Mouse (Mus musculus) kidney, adult 2 months (tissue): ENCODE data around the gene Gm37240. TPM values are rescaled to one million over a fixed set of nuclear protein-coding genes. Genes with fewer than 3 reads are reported as not detected.
"Not testable (repeated sequence)": the region's sequence is repeated elsewhere in the genome, so short reads cannot be mapped to it uniquely, and the experiment has no call there.

Experiments
- DNase-seq: peaks from one replicate; pipeline ENCODE4 v3.0.0; 2021
- H3K27ac ChIP-seq: fragments of 200-500 bp; 2 replicates; pipeline ENCODE4 v1.5.1; 2012; ENCODE audit warnings: low read depth, low read length, control low read depth, inconsistent platforms; ENCODE audit not compliant: insufficient read depth
- H3K27me3 ChIP-seq: fragments of 200-500 bp; replicated peaks from 2 replicates; pipeline ENCODE4 v1.6.1; 2012; ENCODE audit warnings: mild to moderate bottlenecking, moderate library complexity, low read length, inconsistent platforms; ENCODE audit not compliant: control insufficient read depth, insufficient read depth
- H3K36me3 ChIP-seq: fragments of 200-500 bp; 2 replicates; pipeline ENCODE4 v1.6.1; 2012; ENCODE audit warnings: mild to moderate bottlenecking, moderate library complexity, low read length, inconsistent platforms; ENCODE audit not compliant: control insufficient read depth, insufficient read depth
- H3K4me1 ChIP-seq: fragments of 200-500 bp; 2 replicates; pipeline ENCODE4 v1.6.1; 2011; ENCODE audit warnings: low read length; ENCODE audit not compliant: control insufficient read depth, insufficient read depth
- H3K4me3 ChIP-seq: fragments of 200-500 bp; 2 replicates; pipeline ENCODE4 v1.5.1; 2011; ENCODE audit warnings: mild to moderate bottlenecking, low read depth, low read length, control low read depth; ENCODE audit not compliant: insufficient read depth
- CTCF ChIP-seq: fragments of 200-500 bp; conservative IDR thresholded peaks from 2 replicates; pipeline ENCODE4 v1.5.1; 2011; ENCODE audit warnings: low read depth, mild to moderate bottlenecking, control low read depth, low read length, moderate library complexity, mixed read lengths; ENCODE audit not compliant: insufficient read depth, insufficient read length
- POLR2A ChIP-seq: fragments of 200-500 bp; IDR thresholded peaks from one replicate; pipeline ENCODE4 v1.6.1; 2011; ENCODE audit warnings: low read depth, low read length, control low read depth
- WGBS: fragments of 180-500 bp; shearing (Covaris S2); methylation state at CpG from one replicate; pipeline ENCODE4 v1.1.7; 2018; 5-methylcytosine and 5-hydroxymethylcytosine counted together
- polyA plus RNA-seq: library from polyadenylated mRNA; depleted of rRNA; stranded (reverse); fragments of >200 nt; gene quantifications from 2 replicates; pipeline ENCODE4 v1.2.3, GENCODE M21; 2012

Gene Gm37240
- polyA plus RNA-seq, 1 experiment, result 5.5 TPM

GRCm38 (mm10) chr3:84558301-84558700 lies 1329.0 kb downstream of the Gm37240 start:
- WGBS, result 97% methylated on average over 3 of the region's 3 CpGs
- Histone ChIP-seq H3K4me1 (0 out of 2 replicates have a peak, but pooled peaks cover 2% of the 10 kb centered on the region), H3K36me3 (no peaks in the 10 kb centered on the region), H3K27me3 (no peaks in the 10 kb centered on the region), H3K4me3 (no peak overlapping the region), H3K27ac (no peak overlapping the region)
- TF ChIP-seq CTCF, result no peak
- no peak for TF ChIP-seq POLR2A
- DNase-seq, result no peak

GRCm38 (mm10) chr3:84555780-84556179 lies 1331.5 kb downstream of the Gm37240 start:
- Histone ChIP-seq H3K36me3 (no peaks in the 10 kb centered on the region), H3K4me3 (no peak overlapping the region), H3K27me3 (no peaks in the 10 kb centered on the region), H3K4me1 (0 out of 2 replicates have a peak, but pooled peaks cover 2% of the 10 kb centered on the region), H3K27ac (no peak overlapping the region)
- TF ChIP-seq POLR2A (no peak), CTCF (no peak)
- 80% methylated on average over 3 of the region's 3 CpGs for WGBS
- DNase-seq, result no peak

GRCm38 (mm10) chr3:84547177-84547576 lies 1340.1 kb downstream of the Gm37240 start:
- H3K27me3 ChIP-seq, result no peaks in the 10 kb centered on the region
- H3K27ac ChIP-seq, result no peak overlapping the region
- no peak overlapping the region for H3K4me3 ChIP-seq
- H3K36me3 ChIP-seq, result no peaks in the 10 kb centered on the region
- DNase-seq, result peak; percentile 17
- peaks cover 13% of the 10 kb centered on the region; the same call in 1 of the 2 replicates for H3K4me1 ChIP-seq
- TF ChIP-seq CTCF (no peak), POLR2A (no peak)
- 65% methylated on average over 8 of the region's 8 CpGs for WGBS

GRCm38 (mm10) chr3:84542450-84542849 lies 1344.9 kb downstream of the Gm37240 start:
- H3K27me3 ChIP-seq, H3K27ac ChIP-seq, H3K4me1 ChIP-seq, H3K4me3 ChIP-seq, H3K36me3 ChIP-seq: not testable (repeated sequence)
- 0 out of 2 replicates have a peak, but pooled peaks have one; percentile 17 for TF ChIP-seq CTCF
- 3% methylated on average over 3 of the region's 3 CpGs for WGBS
- DNase-seq, result peak; percentile 57

DNA sequence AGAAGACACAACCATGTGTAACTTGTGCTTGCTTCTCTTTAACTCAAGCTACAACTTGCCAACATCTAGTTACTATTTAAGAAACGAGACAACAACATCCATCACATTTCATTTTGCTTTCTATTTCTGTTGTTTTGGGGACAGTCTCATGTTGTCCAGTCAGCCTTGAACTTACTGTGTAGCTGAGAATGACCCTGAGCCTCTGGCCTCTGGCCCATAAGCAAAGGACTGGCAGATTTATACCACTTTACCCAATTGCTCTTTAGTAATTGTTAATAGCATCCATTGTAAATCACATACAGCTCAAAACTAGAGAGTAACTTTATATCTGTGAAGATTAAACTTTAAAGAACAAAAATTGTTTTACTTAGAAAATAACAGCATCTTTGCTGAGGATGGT lies 1345.4 kb downstream of the Gm37240 start:
- TF ChIP-seq POLR2A (no peak), CTCF (no peak)
- H3K4me3 ChIP-seq, result no peak overlapping the region
- WGBS, result 47% methylated on average over 1 of the region's 1 CpGs
- H3K27me3 ChIP-seq, result no peaks in the 10 kb centered on the region
- DNase-seq, result no peak
- H3K4me1 ChIP-seq, result peaks cover 4% of the 10 kb centered on the region; the same call in 1 of the 2 replicates
- no peak overlapping the region for H3K27ac ChIP-seq
- H3K36me3 ChIP-seq, result no peaks in the 10 kb centered on the region

DNA sequence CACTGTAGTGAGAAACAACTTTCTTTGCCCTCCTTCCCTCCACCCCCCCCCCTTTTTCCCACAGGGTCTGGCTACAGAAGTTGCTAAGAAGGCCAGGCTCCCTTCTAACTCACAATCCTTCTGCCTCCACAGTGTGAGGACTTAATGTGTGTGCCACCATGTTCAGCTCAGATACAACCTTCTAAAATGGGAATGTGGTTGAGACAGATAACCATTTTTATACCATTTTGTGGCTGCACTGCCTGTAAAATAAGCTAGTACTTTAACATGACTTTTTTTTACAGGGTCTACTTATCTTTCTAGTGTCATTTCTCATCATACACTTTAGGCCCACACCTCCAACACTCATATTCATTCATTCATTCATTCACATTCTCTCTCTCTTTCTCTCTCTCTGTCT lies 1346.7 kb downstream of the Gm37240 start:
- no peaks in the 10 kb centered on the region for H3K36me3 ChIP-seq
- no peak overlapping the region for H3K27ac ChIP-seq
- peaks cover 4% of the 10 kb centered on the region; the same call in 1 of the 2 replicates for H3K4me1 ChIP-seq
- H3K27me3 ChIP-seq, result no peaks in the 10 kb centered on the region
- no peak for TF ChIP-seq CTCF
- no peak for TF ChIP-seq POLR2A
- no peak overlapping the region for H3K4me3 ChIP-seq
- no peak for DNase-seq

- H3K27ac ChIP-seq, result no peak overlapping the region
- no peak overlapping the region for H3K4me3 ChIP-seq
- peak; percentile 54 for DNase-seq
- WGBS, result 50% methylated on average over 6 of the region's 6 CpGs
- no peak for TF ChIP-seq CTCF
- H3K27me3 ChIP-seq, result no peaks in the 10 kb centered on the region
- H3K4me1 ChIP-seq, result peaks cover 2% of the 10 kb centered on the region; the same call in 1 of the 2 replicates
- H3K36me3 ChIP-seq, result no peaks in the 10 kb centered on the region
Measured at GRCm38 (mm10) chr3:84536987-84537386, 1350.3 kb downstream of the Gm37240 start.

- H3K4me1 ChIP-seq, result no peaks in the 10 kb centered on the region
- no peaks in the 10 kb centered on the region for H3K36me3 ChIP-seq
- no peak overlapping the region for H3K4me3 ChIP-seq
- no peaks in the 10 kb centered on the region for H3K27me3 ChIP-seq
- whole genome bisulfite sequencing, result 81% methylated on average over 5 of the region's 5 CpGs
- TF ChIP-seq CTCF (no peak), POLR2A (no peak)
- no peak overlapping the region for H3K27ac ChIP-seq
- DNase-seq, result no peak
Measured at GRCm38 (mm10) chr3:84533227-84533626, 1354.1 kb downstream of the Gm37240 start.
